27 mouse cellular contexts compared by ENCODE assay signal in the genomic region with DNA sequence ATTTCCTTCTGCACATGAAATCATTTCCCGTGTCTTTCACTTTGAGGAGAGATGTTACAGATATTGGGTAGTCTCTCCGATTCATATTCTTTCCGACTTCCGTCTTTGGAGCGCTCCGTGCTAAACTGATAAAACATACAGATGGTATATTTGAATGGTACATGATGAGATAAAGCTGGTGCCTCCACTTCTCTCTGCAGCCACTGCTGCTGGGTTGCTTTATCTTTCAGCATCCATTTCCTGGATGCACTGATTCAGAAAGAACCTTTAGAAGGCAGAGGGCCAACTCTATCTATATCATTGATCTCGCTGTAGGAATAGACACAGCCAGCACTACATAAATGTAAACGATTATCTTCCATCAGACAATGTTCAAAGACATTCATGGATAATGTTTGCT. TPM values are rescaled to one million over a fixed set of nuclear protein-coding genes. Genes with fewer than 3 reads are reported as not detected.
"Had no signal": no experiment of that assay in that cellular context is flagged by ENCODE, and none has a peak within 500 bp of the region (broad histone marks: within the 10 kb centered on the region; RNA-seq: fewer than 3 reads in every experiment).

No protein-coding gene starts in this region.

- H3K4me3 ChIP-seq: embryonic facial prominence, embryonic 10.5 days; embryonic facial prominence, embryonic 12.5 days; embryonic facial prominence, embryonic 13.5 days; embryonic facial prominence, embryonic 15.5 days; erythroblast, embryonic 14.5 days; forebrain, embryonic 10.5 days; forebrain, embryonic 12.5 days; forebrain, embryonic 13.5 days; forebrain, embryonic 15.5 days; gastrocnemius, adult 2 months; heart, adult 2 months; heart, embryonic 10.5 days had no signal

- H3K4me1 ChIP-seq: embryonic facial prominence, embryonic 15.5 days; forebrain, embryonic 10.5 days; forebrain, embryonic 12.5 days; forebrain, embryonic 13.5 days; forebrain, embryonic 15.5 days; heart, embryonic 10.5 days had no signal

- H3K36me3 ChIP-seq: embryonic facial prominence, embryonic 10.5 days; embryonic facial prominence, embryonic 12.5 days; embryonic facial prominence, embryonic 13.5 days; embryonic facial prominence, embryonic 15.5 days; forebrain, embryonic 10.5 days; forebrain, embryonic 12.5 days; forebrain, embryonic 15.5 days; heart, embryonic 10.5 days had no signal

- DNase-seq: cerebellum, adult 9-10 months; cerebellum, adult 9-11 months; cerebellum, postnatal 10 days; cerebellum, postnatal 14 days; cerebellum, postnatal 25 days; cerebellum, postnatal 36 days; embryo, embryonic 11 days; forebrain, postnatal 0 days; gastrocnemius, adult 2 months; gastrocnemius, postnatal 10 days; gastrocnemius, postnatal 14 days; gastrocnemius, postnatal 25 days; gastrocnemius, postnatal 36 days; heart, adult 18-20 months; heart, adult 2 months had no signal

- H3K27ac ChIP-seq: embryonic facial prominence, embryonic 10.5 days; embryonic facial prominence, embryonic 12.5 days; embryonic facial prominence, embryonic 13.5 days; embryonic facial prominence, embryonic 15.5 days; forebrain, embryonic 10.5 days; forebrain, embryonic 12.5 days; forebrain, embryonic 13.5 days; forebrain, embryonic 15.5 days; gastrocnemius, adult 2 months; heart, adult 2 months; heart, embryonic 10.5 days had no signal

- H3K27me3 ChIP-seq: embryonic facial prominence, embryonic 12.5 days; embryonic facial prominence, embryonic 13.5 days; embryonic facial prominence, embryonic 15.5 days; forebrain, embryonic 12.5 days; forebrain, embryonic 13.5 days; forebrain, embryonic 15.5 days had no signal

- ATAC-seq: forebrain, embryonic 13.5 days; forebrain, embryonic 14.5 days; forebrain, embryonic 15.5 days; forebrain, embryonic 16.5 days; forebrain, postnatal 0 days had no signal

- H3K9me3 ChIP-seq: embryonic facial prominence, embryonic 10.5 days; embryonic facial prominence, embryonic 12.5 days; embryonic facial prominence, embryonic 13.5 days; embryonic facial prominence, embryonic 15.5 days; forebrain, embryonic 10.5 days; forebrain, embryonic 12.5 days; forebrain, embryonic 13.5 days; forebrain, embryonic 15.5 days; heart, embryonic 10.5 days had no signal

- H3K9ac ChIP-seq: embryonic facial prominence, embryonic 12.5 days; embryonic facial prominence, embryonic 13.5 days; embryonic facial prominence, embryonic 15.5 days; forebrain, embryonic 12.5 days; forebrain, embryonic 13.5 days; forebrain, embryonic 15.5 days; forebrain, postnatal 0 days had no signal

RNA-seq across cellular contexts. Expression of gene Slc7a11, which starts 12.6 kb away (rescaled TPM):
- polyA plus RNA-seq: erythroblast, embryonic 14.5 days had no signal
